Mouse (Mus musculus) embryonic fibroblast, embryonic 13.5 days (primary cell): ENCODE data around the gene Ablim2. TPM values are rescaled to one million over a fixed set of nuclear protein-coding genes. Genes with fewer than 3 reads are reported as not detected.

Experiments
- H3K27ac ChIP-seq: 2 replicates; pipeline ENCODE4 v1.5.1; 2012; ENCODE audit warnings: low read length, control low read depth, inconsistent platforms; ENCODE audit not compliant: insufficient read depth
- H3K4me1 ChIP-seq: 2 replicates; pipeline ENCODE4 v1.6.1; 2011; ENCODE audit warnings: low read length; ENCODE audit not compliant: control insufficient read depth, insufficient read depth
- H3K4me3 ChIP-seq: 2 replicates; pipeline ENCODE4 v1.5.1; 2011; ENCODE audit warnings: mild to moderate bottlenecking, control low read depth, low read length; ENCODE audit not compliant: insufficient read depth
- CTCF ChIP-seq: IDR thresholded peaks from 2 replicates; pipeline ENCODE4 v1.5.1; 2011; ENCODE audit warnings: mild to moderate bottlenecking, control low read depth, low read length, moderate library complexity, borderline replicate concordance; ENCODE audit not compliant: insufficient read depth
- POLR2A ChIP-seq: IDR thresholded peaks from 2 replicates; pipeline ENCODE4 v1.6.1; 2011; ENCODE audit warnings: low read depth, mild to moderate bottlenecking, control low read depth, low read length, moderate library complexity
- polyA plus RNA-seq: library from polyadenylated mRNA; stranded (reverse); fragments of >200 nt; gene quantifications from 2 replicates; pipeline ENCODE4 v1.2.4, GENCODE M21; 2011; ENCODE audit warnings: low read depth; ENCODE audit not compliant: missing spikeins, insufficient read length

The Ablim2 gene
- polyA plus RNA-seq, 1 experiment, result not detected

DNA sequence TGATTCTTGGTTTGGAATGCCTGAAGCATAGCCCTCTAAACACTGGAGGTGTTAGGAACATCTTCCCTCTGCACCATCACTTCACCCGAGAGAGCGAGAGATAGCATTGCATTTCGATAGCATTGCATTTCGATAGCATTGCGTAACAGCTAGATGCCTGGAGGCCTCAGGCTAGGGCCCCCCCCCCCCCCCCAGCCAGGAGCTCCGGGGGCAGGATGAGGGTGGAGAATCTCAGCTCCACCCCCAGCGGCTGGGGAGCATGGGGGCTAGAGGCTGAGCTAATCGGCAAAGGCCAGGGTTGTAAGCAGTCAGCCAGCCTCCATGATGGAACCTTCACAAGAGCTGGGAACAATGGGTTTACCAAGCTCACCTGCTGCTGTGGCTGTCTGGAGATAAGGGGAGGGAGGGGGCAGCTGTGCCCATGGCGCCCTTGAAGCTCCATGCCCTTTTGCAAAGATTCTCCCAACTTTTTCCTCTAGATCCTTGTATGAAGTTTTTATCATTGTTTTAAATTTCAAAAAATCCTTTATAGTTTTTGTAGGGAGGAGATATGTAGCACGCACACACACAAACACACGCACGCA is 143.6 kb downstream of the Ablim2 start:
- no peak overlapping the region for H3K4me3 ChIP-seq
- H3K27ac ChIP-seq, result 0 out of 2 replicates have a peak overlapping the region, but pooled peaks have one; percentile 25
- no peak for TF ChIP-seq POLR2A
- TF ChIP-seq CTCF, result no peak
- H3K4me1 ChIP-seq, result peaks cover 39% of the 10 kb centered on the region

DNA sequence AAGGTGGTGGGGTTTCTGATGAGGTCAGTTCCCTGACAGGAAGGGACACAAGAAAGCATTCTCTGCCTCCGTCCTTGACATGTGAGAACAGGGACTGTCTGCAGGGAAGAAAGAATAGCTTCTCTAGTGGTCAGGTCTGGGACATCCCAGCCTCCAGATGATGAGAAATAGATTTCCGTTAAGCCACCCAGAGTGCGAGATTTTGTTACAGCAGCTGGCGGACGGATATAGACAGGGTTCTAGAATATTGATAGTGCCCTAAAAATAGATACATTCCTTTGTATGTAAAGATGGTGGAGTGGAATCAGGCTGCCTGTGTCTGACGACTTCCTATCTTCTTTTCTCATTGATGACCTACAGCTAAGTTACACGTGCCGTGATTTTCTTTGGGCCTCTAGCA is 145.8 kb downstream of the Ablim2 start:
- Histone ChIP-seq H3K4me3 (no peak overlapping the region), H3K27ac (no peak overlapping the region), H3K4me1 (peaks cover 44% of the 10 kb centered on the region)
- no peak for TF ChIP-seq CTCF
- TF ChIP-seq POLR2A, result no peak

DNA sequence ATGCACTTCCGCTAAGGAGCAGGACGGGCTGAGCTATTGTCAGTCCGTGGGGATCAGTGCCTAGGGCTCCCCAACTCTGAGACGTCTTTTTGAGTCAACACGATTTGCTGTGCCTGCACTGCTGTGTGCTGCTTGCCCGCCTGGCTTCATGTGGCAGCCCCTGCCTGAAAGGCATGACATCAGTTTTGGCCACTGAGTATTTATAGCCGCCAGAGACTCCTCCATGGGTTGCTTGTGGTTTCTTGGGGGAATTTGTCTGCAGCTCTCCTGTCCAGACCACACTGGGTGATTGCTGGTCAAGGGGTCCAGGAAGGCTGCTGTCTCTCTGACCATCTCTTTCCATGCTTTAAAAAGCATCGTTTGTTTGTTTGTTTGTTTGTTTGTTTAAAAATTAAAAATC is 147.6 kb downstream of the Ablim2 start:
- no peak for TF ChIP-seq CTCF
- Histone ChIP-seq H3K4me1 (peaks cover 45% of the 10 kb centered on the region), H3K4me3 (no peak overlapping the region), H3K27ac (no peak overlapping the region)

DNA sequence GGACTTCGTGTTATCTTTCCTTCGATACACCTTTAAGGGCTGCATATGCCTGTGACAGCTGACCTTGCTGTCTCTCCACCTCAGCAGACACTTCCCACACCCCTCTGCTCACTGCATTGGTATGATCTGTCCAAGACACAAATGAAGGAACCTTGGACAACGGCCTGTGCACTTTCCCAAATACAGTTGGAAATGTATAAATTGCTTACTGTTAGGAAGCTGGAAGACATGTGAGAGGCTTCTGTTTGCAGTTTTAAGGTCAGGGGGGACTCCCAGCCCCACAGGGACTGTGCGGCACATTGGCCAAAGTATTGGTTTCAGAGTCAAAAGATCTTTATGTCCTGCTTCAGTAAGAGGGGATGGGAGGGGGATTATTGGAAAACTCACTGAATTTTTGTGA is 149.4 kb downstream of the Ablim2 start:
- TF ChIP-seq POLR2A, result no peak
- no peak for TF ChIP-seq CTCF
- H3K4me3 ChIP-seq, result no peak overlapping the region
- peaks cover 40% of the 10 kb centered on the region for H3K4me1 ChIP-seq
- peak overlapping the region; percentile 24 for H3K27ac ChIP-seq

DNA sequence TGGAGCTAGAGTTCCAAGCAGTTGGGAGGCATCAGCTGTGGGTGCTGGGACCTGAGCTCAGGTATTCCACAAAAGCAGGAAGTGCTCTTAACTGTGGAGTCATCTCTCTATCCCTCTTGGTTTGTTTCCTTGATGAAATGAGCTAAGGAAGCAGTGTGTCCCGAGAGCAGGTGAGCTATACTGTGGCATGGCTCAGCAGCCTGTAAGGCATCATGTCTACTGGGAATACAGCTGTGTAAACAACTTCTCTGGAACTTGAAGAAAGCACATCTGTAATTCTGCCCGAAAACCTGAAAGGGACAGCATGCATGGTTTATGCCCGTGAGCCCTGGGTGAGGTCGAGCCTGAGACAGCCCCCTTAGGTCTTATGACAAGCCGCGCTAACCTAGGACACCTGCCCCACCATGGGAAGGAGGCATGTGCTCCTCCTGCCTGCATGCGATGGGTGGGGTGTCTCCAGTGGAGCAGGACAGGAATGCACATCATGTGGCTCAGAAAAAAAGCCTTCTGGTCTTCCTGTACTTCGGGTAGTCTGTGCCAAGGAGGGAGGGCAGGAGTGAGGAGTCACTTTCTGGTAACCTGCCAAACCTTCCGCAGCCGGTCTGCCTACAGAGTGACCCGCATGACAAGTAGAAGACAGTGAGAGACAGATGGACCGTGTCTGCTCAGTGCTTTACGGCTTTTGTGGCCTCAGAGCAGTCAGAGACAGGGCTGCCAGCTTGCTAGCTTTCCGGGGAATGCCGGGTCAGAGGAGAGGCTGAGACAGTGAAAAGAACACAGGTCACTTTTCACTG is 150.2 kb downstream of the Ablim2 start:
- TF ChIP-seq CTCF (no peak), POLR2A (no peak)
- Histone ChIP-seq H3K4me1 (peaks cover 40% of the 10 kb centered on the region), H3K4me3 (no peak overlapping the region), H3K27ac (peak overlapping the region; percentile 24)

DNA sequence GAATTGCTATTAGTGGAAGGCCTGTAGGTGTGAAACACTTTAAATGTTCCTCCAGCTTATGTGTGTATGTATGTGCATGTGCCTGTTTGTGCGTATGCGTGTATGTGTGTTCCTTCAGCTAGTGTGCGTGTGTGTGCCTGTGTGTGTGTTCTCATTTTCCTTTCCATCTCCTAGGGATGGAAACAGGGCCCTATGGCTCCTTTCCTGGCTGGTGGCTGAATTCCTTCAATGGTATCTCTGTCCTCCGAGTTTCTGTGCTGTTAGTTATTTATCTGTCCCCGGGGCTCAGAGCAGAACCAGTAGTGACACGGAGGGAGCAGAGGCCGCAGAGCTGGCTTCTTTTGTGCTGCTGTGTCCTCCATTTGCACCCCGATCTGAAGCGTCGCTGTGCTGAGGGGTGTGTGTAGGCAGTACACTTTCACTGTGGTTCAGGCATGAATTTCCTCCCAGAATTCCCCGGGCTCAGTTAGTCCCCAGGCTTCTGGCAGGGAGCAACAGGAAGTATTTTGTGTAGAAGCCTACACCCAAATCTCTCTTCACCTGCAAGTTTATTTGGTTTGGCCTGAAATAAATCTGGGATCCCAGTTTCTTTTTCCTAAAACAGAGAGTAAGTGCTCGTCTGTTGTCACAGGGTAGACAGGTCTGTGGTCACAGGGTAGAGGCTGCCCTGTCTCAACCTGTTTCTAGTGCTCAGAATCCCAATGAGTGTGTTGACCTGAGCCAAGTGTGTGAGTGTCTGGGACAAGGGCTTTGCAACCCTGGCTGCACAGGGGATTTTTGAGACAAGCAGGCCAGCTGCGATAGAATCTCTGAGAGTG is 151.2 kb downstream of the Ablim2 start:
- TF ChIP-seq POLR2A (no peak), CTCF (no peak)
- Histone ChIP-seq H3K4me1 (peaks cover 35% of the 10 kb centered on the region), H3K4me3 (no peak overlapping the region)

DNA sequence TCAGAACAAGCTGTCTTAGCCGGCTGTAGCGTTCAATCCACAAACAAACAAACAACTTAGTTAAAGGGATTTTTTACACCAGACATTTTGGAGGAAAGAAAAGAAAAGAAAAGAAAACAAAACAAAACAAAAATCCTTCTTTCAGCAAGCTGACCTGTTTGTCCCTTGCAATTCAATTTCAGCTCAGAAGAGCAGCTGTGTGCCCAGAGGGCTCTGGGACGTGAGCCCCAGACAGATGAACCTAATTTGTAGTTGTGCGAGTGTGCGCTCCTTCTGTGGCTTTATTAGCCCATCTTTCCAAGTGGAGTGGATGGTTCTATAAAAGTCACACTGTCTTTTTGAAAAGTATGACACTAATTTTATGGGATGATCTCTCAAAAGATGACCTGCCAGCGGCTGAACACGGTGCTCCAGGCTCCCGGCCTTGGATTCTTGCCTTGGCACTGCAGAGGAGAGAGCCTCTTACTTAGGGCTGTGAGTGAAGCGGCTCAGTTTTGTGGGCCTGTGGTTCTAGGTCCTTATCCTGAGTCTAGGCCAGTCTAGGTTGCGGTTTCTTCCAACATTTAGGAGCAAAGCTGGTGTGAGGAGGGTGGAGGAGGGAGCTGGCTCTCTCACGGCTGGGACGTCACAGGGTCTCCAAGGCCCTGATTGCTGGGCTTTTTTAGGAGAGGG is 158.1 kb downstream of the Ablim2 start:
- Histone ChIP-seq H3K27ac (no peak overlapping the region), H3K4me1 (peaks cover 16% of the 10 kb centered on the region), H3K4me3 (no peak overlapping the region)
- TF ChIP-seq CTCF, result no peak
- no peak for TF ChIP-seq POLR2A

More for the DNA sequence above, 151.2 kb downstream of the Ablim2 start:
- peak overlapping the region; percentile 48 for H3K27ac ChIP-seq

DNA sequence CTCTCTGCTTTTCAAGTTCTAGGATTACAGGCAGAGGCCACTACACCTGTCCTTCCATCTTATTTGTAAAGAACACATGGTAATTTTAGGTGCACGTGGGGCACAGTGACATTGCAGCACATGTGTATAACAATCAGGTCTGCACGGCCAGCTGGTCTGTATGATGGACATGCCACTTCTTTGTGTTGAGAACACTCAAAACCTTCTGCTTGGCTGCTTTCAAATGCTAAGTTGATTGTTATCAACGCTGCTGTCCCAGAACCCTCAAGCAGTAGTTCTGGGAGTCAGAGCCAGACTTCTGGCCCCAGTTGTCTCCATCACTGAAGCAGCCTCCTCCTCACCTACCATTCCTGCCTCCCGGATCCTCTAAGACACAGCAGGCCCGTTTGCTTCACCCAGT is 159.0 kb downstream of the Ablim2 start:
- Histone ChIP-seq H3K27ac (no peak overlapping the region), H3K4me1 (peaks cover 22% of the 10 kb centered on the region)
- TF ChIP-seq POLR2A, result no peak
- TF ChIP-seq CTCF, result no peak

DNA sequence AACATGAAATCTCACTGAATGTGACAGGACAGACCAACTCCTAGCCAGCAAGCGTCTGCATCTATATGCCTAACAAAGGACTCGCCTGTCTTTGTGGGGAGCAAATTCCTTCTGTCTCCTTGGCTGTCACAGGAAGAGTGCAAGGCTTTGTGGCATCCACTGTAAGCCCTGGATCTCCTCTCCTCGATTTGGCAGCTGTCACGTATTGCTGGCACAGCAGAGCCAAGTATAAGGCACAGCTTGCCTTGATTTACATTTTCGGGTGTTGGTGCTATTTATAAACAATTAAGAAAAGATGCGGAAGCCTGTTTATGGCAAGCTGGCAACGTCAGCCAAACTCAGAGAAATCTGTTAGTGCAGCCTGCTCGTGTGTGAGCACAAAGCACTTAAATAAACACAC is 160.7 kb downstream of the Ablim2 start:
- H3K27ac ChIP-seq, result peak overlapping the region; percentile 2; the same call in 1 of the 2 replicates
- H3K4me3 ChIP-seq, result no peak overlapping the region
- TF ChIP-seq POLR2A, result no peak
- no peak for TF ChIP-seq CTCF
- H3K4me1 ChIP-seq, result peaks cover 36% of the 10 kb centered on the region

More for the DNA sequence above, 159.0 kb downstream of the Ablim2 start:
- no peak overlapping the region for H3K4me3 ChIP-seq
